Mouse (Mus musculus): ENCODE results near the gene Pheta1. TPM values are rescaled to one million over a fixed set of nuclear protein-coding genes. Genes with fewer than 3 reads are reported as not detected.

Gene Pheta1
- total RNA-seq (2023), result 1 to 10 TPM; 6.2 to 9.1 TPM

DNA sequence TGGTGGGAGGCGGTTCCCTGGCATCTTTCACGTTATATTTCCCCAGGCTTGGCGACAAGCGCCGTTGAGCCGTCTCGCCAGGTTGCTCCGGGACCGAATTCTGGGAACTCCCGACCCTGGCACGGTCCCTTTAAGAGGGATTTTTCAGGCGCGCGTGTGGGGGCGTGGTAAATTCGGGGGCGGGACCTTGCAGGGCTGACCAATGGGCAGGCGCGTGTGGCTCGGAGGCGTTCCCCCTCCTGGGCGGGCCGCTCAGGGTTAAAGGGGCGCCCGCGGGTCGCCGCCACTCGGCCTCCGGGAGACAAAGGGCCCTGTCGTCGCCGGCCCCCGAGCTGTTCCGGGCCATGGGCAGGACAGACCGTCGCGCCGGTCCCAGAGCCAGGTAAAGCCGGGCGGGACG lies at the start of gene Pheta1:
Pheta1 (plus strand) TSS at position 242 of the 400 bp plus-strand sequence.

DNA sequence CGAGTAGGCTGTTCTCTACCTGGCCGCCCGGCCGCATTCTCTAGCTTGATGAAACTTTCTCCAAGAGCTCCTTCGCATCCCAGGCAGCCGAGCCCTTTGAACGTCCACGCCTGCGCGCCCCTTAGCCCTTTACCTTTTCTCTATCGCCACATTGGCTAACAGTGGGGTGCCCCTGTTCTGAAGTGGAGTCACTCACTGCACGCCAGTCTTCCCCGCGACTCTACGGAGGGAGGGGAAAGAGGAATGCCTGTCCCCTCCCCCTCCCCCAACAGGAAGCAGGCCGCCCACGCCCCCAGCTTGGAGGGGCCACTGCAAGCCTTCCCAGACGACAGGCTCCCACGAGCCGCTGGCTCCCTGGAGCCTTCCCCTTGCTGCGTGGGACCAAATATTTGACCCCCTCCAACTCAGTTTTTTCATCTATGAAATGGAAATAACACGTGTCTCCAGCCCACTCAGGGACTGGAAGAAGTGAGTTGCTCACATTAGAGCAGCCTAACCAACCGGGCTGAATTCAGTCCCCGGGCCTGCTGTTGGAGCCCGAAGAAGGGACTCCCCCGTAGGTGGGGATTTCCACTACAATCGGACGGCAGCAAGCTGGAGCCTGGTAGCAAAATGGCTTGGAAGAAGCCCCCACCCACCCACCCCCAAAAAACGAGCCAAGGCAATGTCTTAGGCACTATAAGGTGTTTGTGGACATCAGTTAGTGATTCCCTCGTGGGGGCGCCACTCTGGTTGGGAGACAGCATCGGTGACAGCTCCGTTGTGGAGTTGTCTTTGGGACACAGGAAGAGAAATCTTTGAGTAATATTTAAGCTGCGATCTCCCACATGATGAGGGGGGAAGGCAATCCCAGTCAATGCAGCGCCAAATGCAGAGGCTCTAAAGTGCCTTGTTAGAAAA lies 11.1 kb upstream of the Pheta1 start, which contains the start of gene Sh2b3:
Sh2b3 (minus strand) TSS at position 206 of the 900 bp plus-strand sequence.

Other genes with a start within 250 kb of the Pheta1 start
- 1 to 10 TPM; 4.4 to 6.2 TPM for gene Acad12, start 230.0 kb upstream of the Pheta1 start, total RNA-seq (2023)
- gene Acad10, start 188.5 kb upstream of the Pheta1 start, total RNA-seq (2023), result 1 to 10 TPM; 4.3 to 4.4 TPM
- gene Brap, start 188.4 kb upstream of the Pheta1 start, total RNA-seq (2023), result 10 to 100 TPM; 67.2 to 81.3 TPM
- 10 to 100 TPM; 67.5 to 89.5 TPM for gene Atxn2, start 137.6 kb upstream of the Pheta1 start, total RNA-seq (2023)
- 100 to 1,000 TPM; 158 to 159 TPM for gene Sh2b3, start 11.3 kb upstream of the Pheta1 start, total RNA-seq (2023)
- gene Cux2, start 201.1 kb downstream of the Pheta1 start, total RNA-seq (2023), result not detected